Mouse (Mus musculus) neural tube, embryonic 11.5 days (tissue): ENCODE measurements around the gene Nmral1. TPM values are rescaled to one million over a fixed set of nuclear protein-coding genes. Genes with fewer than 3 reads are reported as not detected.

Experiments used
- ATAC-seq: fragments of 200-750 bp; cut with Nextera tagmentation; 2 replicates; pipeline ENCODE4 v1.8.0; 2017; ENCODE audit warnings: moderate number of reproducible peaks, mild to moderate bottlenecking, moderate TSS enrichment, moderate library complexity; ENCODE audit not compliant: insufficient read depth, low FRiP score, low TSS enrichment
- DNase-seq: peaks from one replicate; pipeline ENCODE4 v3.0.0-alpha.2; 2015; ENCODE audit warnings: low spot score
- H3K27ac ChIP-seq: fragments of 300-500 bp; sonication (generic); 2 replicates; pipeline ENCODE4 v1.5.1; 2014; ENCODE audit warnings: low read depth, mild to moderate bottlenecking, low read length
- H3K27me3 ChIP-seq: fragments of 300-500 bp; sonication (generic); 2 replicates; pipeline ENCODE4 v1.6.1; 2014; ENCODE audit warnings: mild to moderate bottlenecking, low read length, mixed read lengths; ENCODE audit not compliant: control insufficient read depth, insufficient read depth
- H3K36me3 ChIP-seq: fragments of 300-500 bp; sonication (generic); 2 replicates; pipeline ENCODE4 v1.6.1; 2014; ENCODE audit warnings: mild to moderate bottlenecking, low read length, moderate library complexity, mixed read lengths; ENCODE audit not compliant: control insufficient read depth, insufficient read depth
- H3K4me1 ChIP-seq: fragments of 300-500 bp; sonication (generic); 2 replicates; pipeline ENCODE4 v1.6.1; 2014; ENCODE audit warnings: low read length, mixed read lengths; ENCODE audit not compliant: control insufficient read depth, insufficient read depth
- H3K4me2 ChIP-seq: fragments of 300-500 bp; sonication (generic); 2 replicates; pipeline ENCODE4 v1.6.1; 2014; ENCODE audit warnings: low read depth, mild to moderate bottlenecking, moderate library complexity
- H3K4me3 ChIP-seq: fragments of 300-500 bp; sonication (generic); 2 replicates; pipeline ENCODE4 v1.5.1; 2014; ENCODE audit warnings: low read depth, low read length
- H3K9ac ChIP-seq: fragments of 300-500 bp; sonication (generic); 2 replicates; pipeline ENCODE4 v1.6.1; 2014; ENCODE audit warnings: mild to moderate bottlenecking, low read length
- H3K9me3 ChIP-seq: fragments of 300-500 bp; sonication (generic); 2 replicates; pipeline ENCODE4 v1.6.1; 2016; ENCODE audit warnings: low read length; ENCODE audit not compliant: control insufficient read depth
- WGBS: fragments of 180-500 bp; shearing (Covaris S2); extraction: QIAGEN DNeasy Blood & Tissue Kit; methylation state at CpG from one replicate; pipeline ENCODE4 v1.1.7; 2014; 5-methylcytosine and 5-hydroxymethylcytosine counted together
- polyA plus RNA-seq: library from polyadenylated mRNA; unstranded; fragments of >200 nt; fragmentation: Nextera tagmentation; extraction: Ambion mirVana; gene quantifications from 2 replicates; pipeline ENCODE4 v1.2.1, GENCODE M21; 2014

Nmral1 gene
- polyA plus RNA-seq, 1 experiment from 2014 or later, result 159 TPM

DNA sequence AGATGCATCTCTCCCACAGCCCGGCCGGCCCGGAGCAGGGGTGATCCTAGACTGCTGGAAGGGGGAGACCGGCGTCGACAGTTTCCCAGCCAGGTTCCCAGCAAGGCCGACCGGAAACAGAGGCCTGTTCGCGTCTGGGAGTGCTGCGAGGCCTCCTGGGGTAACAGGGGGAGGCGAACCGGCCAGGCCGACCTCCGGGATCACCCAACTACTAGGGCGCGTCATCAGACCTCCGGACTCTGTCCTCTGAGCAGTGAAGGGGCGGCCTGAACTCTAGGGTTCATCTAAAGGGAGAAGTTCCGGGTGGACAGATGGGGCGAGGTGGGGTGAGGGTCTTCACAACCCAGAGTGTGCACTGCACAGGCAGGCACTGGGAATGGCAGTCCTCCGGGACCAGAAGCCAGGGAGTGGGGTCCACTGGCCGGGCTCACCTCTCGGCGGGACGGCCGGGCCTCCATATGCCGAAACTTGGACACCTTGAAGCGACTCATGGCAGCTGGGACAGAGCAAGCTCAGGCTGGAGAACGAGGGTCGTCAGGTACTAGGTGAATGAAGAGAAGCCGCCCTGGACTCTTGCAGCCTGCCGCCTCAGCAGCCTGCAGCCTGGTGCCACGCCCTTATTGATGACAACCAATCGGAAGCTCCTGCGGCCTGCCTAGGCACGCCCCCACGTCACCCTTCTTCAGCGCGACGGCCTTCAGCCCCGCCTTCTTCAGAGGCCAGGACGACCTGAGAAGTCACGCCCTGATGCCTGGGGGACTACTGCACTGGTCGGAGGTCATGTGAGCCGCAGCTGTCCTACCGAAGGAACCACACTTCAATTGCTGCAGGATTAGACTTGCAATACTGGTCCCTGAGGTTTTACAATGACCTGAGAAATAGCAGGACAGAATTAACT lies 39.8 kb downstream of the Nmral1 start, which contains the start of gene Coro7:
TSS of gene Coro7 (minus strand) at position 657 of the 898 bp plus-strand sequence.
- Histone ChIP-seq H3K4me3 (peak within 1 kb of the TSS; percentile 62), H3K4me2 (peak within 1 kb of the TSS; percentile 59), H3K36me3 (peaks cover 3% of the 10 kb centered on the region; the same call in 1 of the 2 replicates), H3K9me3 (no peaks in the 10 kb centered on the region), H3K9ac (peak within 1 kb of the TSS; percentile 36), H3K27me3 (no peaks in the 10 kb centered on the region), H3K4me1 (peaks cover 6% of the 10 kb centered on the region; the same call in 1 of the 2 replicates), H3K27ac (no peak within 1 kb of the TSS)
- peak; percentile 92 for DNase-seq
- ATAC-seq, result peak; percentile 92
- under 1% methylated on average over 47 of the region's 47 CpGs for WGBS

DNA sequence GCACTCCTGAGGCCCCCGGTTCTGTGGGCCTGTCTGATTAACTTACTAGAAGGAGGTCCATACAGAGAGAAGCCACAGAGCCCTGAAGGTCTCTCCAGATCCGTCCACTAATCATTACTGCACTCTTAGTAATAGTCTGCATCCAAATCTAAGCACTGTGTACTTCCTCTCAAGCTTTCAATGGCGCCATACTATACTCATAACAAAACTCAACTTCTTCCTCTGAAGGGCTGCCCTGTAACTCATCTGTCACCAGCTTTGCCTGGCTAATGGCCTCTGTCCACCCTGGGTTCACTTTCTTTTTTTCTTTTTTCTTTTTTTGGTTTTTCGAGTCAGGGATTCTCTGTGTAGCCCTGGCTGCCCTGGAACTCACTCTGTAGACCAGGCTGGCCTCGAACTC lies 41.1 kb downstream of the Nmral1 start:
- Histone ChIP-seq H3K4me1 (peaks cover 6% of the 10 kb centered on the region; the same call in 1 of the 2 replicates), H3K36me3 (peaks cover 3% of the 10 kb centered on the region; the same call in 1 of the 2 replicates), H3K4me2 (no peak overlapping the region), H3K4me3 (no peak overlapping the region), H3K27ac (no peak overlapping the region), H3K9ac (no peak overlapping the region), H3K27me3 (no peaks in the 10 kb centered on the region), H3K9me3 (no peaks in the 10 kb centered on the region)
- WGBS, result 88% methylated on average over 5 of the region's 5 CpGs
- DNase-seq, result no peak
- no peak for ATAC-seq

DNA sequence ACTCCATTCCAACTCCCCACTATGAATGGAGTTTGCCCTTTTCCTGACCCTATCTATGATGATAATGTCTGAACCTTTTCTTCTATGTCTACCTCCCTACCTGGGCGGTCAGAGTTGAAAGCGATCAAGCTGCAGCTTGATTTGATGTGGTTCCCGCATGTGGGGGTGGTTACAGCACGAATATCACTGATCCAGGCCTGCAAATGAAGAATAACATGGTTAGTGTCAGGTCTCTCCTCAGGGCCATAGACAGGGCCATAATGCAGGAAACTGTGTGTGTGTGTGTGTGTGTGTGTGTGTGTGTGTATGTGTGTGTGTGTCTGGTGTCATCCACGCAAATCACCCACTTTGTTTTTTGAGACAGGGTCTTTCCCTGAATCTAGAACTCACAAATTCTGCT lies 42.3 kb downstream of the Nmral1 start:
- H3K27me3 ChIP-seq, result no peaks in the 10 kb centered on the region
- DNase-seq (no peak), ATAC-seq (no peak)
- no peak overlapping the region for H3K4me3 ChIP-seq
- H3K4me2 ChIP-seq, result no peak overlapping the region
- no peak overlapping the region for H3K9ac ChIP-seq
- H3K27ac ChIP-seq, result no peak overlapping the region
- no peaks in the 10 kb centered on the region for H3K9me3 ChIP-seq
- 95% methylated on average over 5 of the region's 5 CpGs for WGBS
- peaks cover 3% of the 10 kb centered on the region; the same call in 1 of the 2 replicates for H3K36me3 ChIP-seq
- H3K4me1 ChIP-seq, result 0 out of 2 replicates have a peak, but pooled peaks cover 6% of the 10 kb centered on the region

DNA sequence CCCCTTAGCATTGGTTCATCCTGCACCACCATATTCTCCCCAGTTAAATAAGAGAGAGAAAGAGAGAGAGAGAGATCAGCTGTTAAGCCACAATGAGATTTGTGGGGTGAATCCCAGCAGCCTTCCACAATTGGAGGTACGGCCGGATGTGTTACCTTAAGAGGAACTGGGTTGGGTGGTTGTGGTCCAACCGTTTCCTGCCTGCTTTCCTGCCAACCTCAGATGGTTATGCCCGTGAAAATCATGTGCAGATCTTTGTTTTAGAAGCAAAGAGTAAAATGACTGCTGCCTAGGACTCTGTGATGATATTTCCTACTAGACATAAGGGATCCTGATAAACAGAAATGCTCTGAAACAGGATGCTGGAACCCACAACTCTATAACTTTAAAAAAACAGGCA lies 45.1 kb downstream of the Nmral1 start:
- H3K4me2 ChIP-seq, result no peak overlapping the region
- H3K9ac ChIP-seq, result no peak overlapping the region
- H3K4me1 ChIP-seq, result 0 out of 2 replicates have a peak, but pooled peaks cover 6% of the 10 kb centered on the region
- WGBS, result 89% methylated on average over 4 of the region's 4 CpGs
- H3K36me3 ChIP-seq, result peaks cover 3% of the 10 kb centered on the region; the same call in 1 of the 2 replicates
- H3K27ac ChIP-seq, result no peak overlapping the region
- no peak for ATAC-seq
- H3K4me3 ChIP-seq, result no peak overlapping the region
- no peaks in the 10 kb centered on the region for H3K9me3 ChIP-seq
- DNase-seq, result no peak
- no peaks in the 10 kb centered on the region for H3K27me3 ChIP-seq

DNA sequence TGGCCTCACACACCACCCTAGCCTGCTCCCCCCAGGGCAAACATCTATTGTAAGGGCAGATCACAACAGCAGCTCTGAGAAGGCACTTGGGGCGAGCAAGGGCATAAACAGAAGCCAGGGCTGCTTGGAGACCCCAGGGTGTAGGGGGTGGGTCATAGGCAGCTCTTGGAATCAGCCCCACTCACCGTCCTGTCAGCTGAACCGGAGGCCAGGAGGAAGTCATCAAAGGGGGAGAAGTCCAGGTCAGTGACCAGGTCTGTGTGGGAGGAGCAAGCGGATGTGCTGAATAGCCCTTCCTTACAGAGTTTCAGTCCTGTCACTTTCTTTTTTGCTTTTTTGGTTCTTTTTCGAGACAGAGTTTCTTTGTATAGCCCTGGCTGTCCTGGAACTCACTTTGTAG lies 48.8 kb downstream of the Nmral1 start:
- Histone ChIP-seq H3K4me1 (no peaks in the 10 kb centered on the region), H3K4me2 (no peak overlapping the region), H3K27me3 (no peaks in the 10 kb centered on the region), H3K27ac (no peak overlapping the region), H3K4me3 (no peak overlapping the region), H3K9ac (no peak overlapping the region), H3K36me3 (peaks cover 5% of the 10 kb centered on the region), H3K9me3 (no peaks in the 10 kb centered on the region)
- WGBS, result 74% methylated on average over 5 of the region's 5 CpGs
- ATAC-seq (no peak), DNase-seq (no peak)

DNA sequence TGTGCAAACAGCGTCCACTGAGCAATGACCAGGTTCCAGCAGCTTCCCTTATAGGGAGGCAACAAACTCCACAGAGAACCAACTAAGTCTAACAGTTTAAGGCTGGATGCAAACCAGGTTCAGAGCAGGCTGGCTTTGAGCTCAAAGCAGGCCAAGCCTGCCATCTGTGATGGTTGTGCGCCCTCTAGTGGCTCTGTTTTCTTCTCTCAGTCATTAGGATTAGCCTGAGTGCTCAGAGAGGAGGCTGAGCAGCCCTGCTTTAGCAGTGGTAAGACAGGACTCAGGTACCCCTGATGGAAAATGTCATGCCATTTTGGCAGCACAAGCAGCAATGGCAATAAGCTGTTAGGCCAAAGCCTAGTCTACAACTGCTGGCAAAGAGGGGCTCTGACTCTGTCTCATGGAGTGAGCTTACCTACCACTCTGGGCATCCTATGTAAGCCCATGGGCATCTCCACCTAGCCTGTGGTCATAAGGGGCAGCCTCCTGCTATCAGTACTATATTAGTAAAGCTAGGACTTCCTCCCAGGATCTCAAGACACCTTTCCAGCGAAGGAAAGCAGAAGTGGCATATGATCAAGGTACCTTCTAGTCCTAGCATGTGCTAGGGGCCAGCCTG lies 51.9 kb downstream of the Nmral1 start:
- H3K4me3 ChIP-seq, result no peak overlapping the region
- H3K9me3 ChIP-seq, result no peaks in the 10 kb centered on the region
- ATAC-seq (no peak), DNase-seq (peak; percentile 86)
- no peaks in the 10 kb centered on the region for H3K4me1 ChIP-seq
- no peaks in the 10 kb centered on the region for H3K27me3 ChIP-seq
- H3K36me3 ChIP-seq, result peaks cover 3% of the 10 kb centered on the region; the same call in 1 of the 2 replicates
- H3K4me2 ChIP-seq, result no peak overlapping the region
- no peak overlapping the region for H3K9ac ChIP-seq
- WGBS, result 28% methylated on average over 3 of the region's 3 CpGs
- no peak overlapping the region for H3K27ac ChIP-seq

DNA sequence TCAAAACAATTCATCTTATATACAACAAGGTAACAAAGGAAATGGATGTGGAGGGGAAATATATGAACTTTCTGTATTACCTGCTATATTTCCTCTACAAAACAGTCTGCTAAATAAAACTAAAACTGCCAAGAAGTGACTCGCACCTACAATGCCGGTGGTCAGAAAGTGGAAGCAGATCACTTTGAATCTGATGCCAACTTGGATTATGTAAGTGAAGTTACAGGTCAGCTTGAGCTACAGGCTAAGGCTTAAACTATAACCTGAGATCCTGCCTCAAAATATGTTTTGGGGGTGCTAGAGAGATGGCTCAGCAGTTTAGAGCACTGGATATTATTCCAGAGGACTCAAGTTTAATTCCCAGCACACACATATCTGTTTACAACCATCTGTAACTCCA lies 53.4 kb downstream of the Nmral1 start:
- Histone ChIP-seq H3K9me3 (no peaks in the 10 kb centered on the region), H3K27me3 (no peaks in the 10 kb centered on the region), H3K36me3 (peaks cover 3% of the 10 kb centered on the region; the same call in 1 of the 2 replicates), H3K27ac (no peak overlapping the region), H3K4me3 (no peak overlapping the region), H3K4me1 (no peaks in the 10 kb centered on the region), H3K4me2 (no peak overlapping the region), H3K9ac (no peak overlapping the region)
- no peak for ATAC-seq
- no peak for DNase-seq
- WGBS, result 88% methylated on average over 2 of the region's 2 CpGs

DNA sequence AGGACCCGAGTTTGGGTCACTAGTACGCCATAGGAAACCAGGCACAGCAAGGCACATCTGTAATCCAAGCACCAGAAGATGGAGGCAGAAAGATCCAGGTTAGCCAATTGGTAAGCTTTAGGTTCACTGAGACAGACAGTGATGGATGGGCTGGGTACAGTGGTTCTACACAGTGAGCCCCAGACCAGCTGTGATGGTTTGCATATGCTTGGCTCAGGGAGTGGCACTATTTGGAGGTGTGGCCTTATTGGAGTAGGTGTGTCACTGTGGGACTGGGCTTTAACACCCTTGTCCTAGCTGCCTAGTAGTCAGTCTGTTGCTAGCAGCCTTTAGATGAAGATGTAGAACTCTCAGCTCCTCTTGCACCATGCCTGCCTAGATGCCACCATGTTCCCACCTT lies 55.4 kb downstream of the Nmral1 start:
- H3K4me1 ChIP-seq, result no peaks in the 10 kb centered on the region
- H3K27ac ChIP-seq, result no peak overlapping the region
- H3K4me3 ChIP-seq, result no peak overlapping the region
- no peak for ATAC-seq
- WGBS, result 79% methylated on average over 2 of the region's 2 CpGs
- H3K36me3 ChIP-seq, result peaks cover 3% of the 10 kb centered on the region; the same call in 1 of the 2 replicates
- DNase-seq, result no peak
- H3K9ac ChIP-seq, result no peak overlapping the region
- H3K4me2 ChIP-seq, result no peak overlapping the region
- H3K27me3 ChIP-seq, result no peaks in the 10 kb centered on the region
- no peaks in the 10 kb centered on the region for H3K9me3 ChIP-seq
